Mouse (Mus musculus): Measurements from ENCODE around the gene Rnf39. TPM values are rescaled to one million over a fixed set of nuclear protein-coding genes. Genes with fewer than 3 reads are reported as not detected.

The Rnf39 gene
- total and polyA plus RNA-seq, 3 experiments: 0.18 TPM; not detected in 2

DNA sequence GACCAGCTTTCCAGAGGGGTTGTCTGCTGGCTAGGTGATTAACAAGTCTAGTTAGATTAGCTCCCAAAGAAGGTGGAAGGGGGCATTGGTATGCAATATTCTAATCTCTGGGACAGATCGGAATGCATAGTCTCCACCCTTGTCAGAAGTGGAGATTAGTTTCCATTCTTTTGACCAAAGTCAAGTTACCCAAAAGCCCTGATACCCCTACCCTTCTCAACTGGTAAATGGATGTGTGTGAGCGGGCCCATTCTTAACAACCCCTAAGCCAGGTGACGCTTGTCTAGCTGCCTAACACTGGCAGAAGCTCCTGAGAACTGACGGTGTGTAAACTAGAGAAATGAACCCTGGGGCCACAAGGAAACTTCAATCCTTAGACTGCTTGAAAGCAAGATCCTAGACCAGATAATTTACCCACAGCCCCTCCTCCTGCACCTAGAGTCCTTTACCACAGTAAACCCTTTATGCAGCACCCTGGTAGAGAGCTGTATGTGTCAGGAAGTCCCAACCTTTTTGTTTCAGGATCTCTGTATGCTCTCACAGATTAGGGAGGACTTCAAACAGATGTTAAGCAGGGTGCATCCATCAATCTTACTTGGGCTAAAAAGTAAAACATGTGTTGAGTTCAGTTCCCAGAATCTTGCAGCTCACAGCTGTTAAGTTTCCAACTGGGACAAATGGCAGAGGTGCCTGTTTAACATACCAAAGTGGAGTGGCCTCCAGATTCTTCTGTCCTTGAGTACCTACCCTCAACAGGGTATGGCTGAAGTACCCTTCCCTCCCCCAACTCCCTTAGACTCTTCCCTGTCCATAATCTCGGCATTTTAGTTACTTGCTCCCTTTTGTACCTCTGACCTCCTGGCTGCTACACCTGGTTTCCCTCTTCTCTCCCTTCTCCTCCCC lies 39.8 kb downstream of the Rnf39 start:
- Histone ChIP-seq H3K9ac (ENCODE audit: control insufficient read depth, low read depth, low read length, poor library complexity, severe bottlenecking) (no peak overlapping the region), H3K36me3 (ENCODE audit: control insufficient read depth in 1 of 2, insufficient read depth in 2 of 2, low read length in 2 of 2) (no peaks in the 10 kb centered on the region), H3K79me2 (ENCODE audit: control insufficient read depth, insufficient read depth, low read length, poor library complexity) (no peaks in the 10 kb centered on the region), H3K27ac (ENCODE audit: control insufficient read depth, low read depth, low read length) (no peak overlapping the region), H3K4me1 (ENCODE audit: control insufficient read depth in 1 of 2, insufficient read depth in 2 of 2, low read length in 2 of 2) (no peaks in the 10 kb centered on the region), H3K9me3 (replicated peaks; ENCODE audit: insufficient read depth, low read length) (no peaks in the 10 kb centered on the region), H3K27me3 (ENCODE audit: control insufficient read depth in 1 of 2, insufficient read depth in 2 of 2, low read length in 2 of 2) (peaks cover 6 to 7% of the 10 kb centered on the region in 2 experiments), H3K4me3 (ENCODE audit: control insufficient read depth in 1 of 2, insufficient read depth in 1 of 2, low read depth in 2 of 2, low read length in 2 of 2) (no peak overlapping the region)
- TF ChIP-seq USF1 (IDR thresholded peaks at IDR 0.05; ENCODE audit: low read depth, low read length): no peak
- no peak for TF ChIP-seq HCFC1 (IDR thresholded peaks at IDR 0.05; ENCODE audit: low read depth, low read length)
- TF ChIP-seq MEF2A (IDR thresholded peaks at IDR 0.05; ENCODE audit: extremely low read depth, insufficient replicate concordance, low read depth, low read length, poor library complexity, severe bottlenecking): no peak
- no peak for TF ChIP-seq RAD21 (IDR thresholded peaks at IDR 0.05; ENCODE audit: low read depth, low read length)
- no peak for TF ChIP-seq RCOR1 (IDR thresholded peaks at IDR 0.05; ENCODE audit: low read depth, low read length)
- no peak for TF ChIP-seq MXI1 (IDR thresholded peaks at IDR 0.05; ENCODE audit: low read depth, low read length)
- no peak for TF ChIP-seq KAT2A (conservative IDR thresholded peaks at IDR 0.05; ENCODE audit: low read depth, low read length)
- TF ChIP-seq MAFK (IDR thresholded peaks at IDR 0.05; ENCODE audit: borderline replicate concordance, low read depth, low read length): no peak
- TF ChIP-seq GATA1 (IDR thresholded peaks at IDR 0.05; ENCODE audit: low read depth, low read length): no peak
- no peak for TF ChIP-seq SMC3 (IDR thresholded peaks at IDR 0.05; ENCODE audit: low read depth, low read length)
- TF ChIP-seq ETS1 (IDR thresholded peaks at IDR 0.05; ENCODE audit: low read depth, low read length): no peak
- TF ChIP-seq TBP (IDR thresholded peaks at IDR 0.05; ENCODE audit: low read depth, low read length): no peak
- no peak for TF ChIP-seq ZMIZ1 (IDR thresholded peaks at IDR 0.05; ENCODE audit: low read depth, low read length)
- no peak for TF ChIP-seq CHD2 (IDR thresholded peaks at IDR 0.05; ENCODE audit: low read length)
- TF ChIP-seq SIN3A (IDR thresholded peaks at IDR 0.05; ENCODE audit: low read length): no peak
- no peak for TF ChIP-seq ZKSCAN1 (IDR thresholded peaks at IDR 0.05; ENCODE audit: low read depth, low read length)
- TF ChIP-seq BHLHE40 (IDR thresholded peaks at IDR 0.05; ENCODE audit: borderline replicate concordance, low read depth, low read length): no peak
- no peak for DNase-seq (ENCODE audit: low read depth, low spot score)

DNA sequence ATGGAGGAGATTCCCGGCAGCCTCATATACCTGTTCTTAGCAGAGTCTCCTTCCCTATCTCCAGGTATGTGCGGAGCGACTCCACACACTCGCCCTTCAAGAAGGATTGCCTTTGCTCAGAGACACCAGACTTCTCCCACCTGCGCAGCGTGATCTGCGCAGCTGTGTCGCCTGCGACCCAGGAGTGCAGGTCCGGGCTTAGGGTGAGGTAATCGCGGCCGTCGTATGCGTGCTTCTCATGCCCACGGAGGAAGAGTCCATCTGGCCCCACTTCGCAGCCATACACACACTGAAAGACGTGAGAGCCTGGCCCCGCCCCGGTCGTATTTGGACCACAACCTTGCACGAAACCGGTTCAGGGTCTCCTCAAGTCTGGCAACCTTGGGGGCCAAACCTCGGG lies 45.8 kb downstream of the Rnf39 start:
- H3K27ac ChIP-seq (ENCODE audit: control insufficient read depth, low read depth, low read length): no peak overlapping the region
- H3K79me2 ChIP-seq (ENCODE audit: control insufficient read depth, insufficient read depth, low read length, poor library complexity): no peaks in the 10 kb centered on the region
- H3K27me3 ChIP-seq (ENCODE audit: control insufficient read depth in 1 of 2, insufficient read depth in 2 of 2, low read length in 2 of 2): peaks cover 0 to 3% of the 10 kb centered on the region in 2 experiments; a peak in 2 of 4 replicates
- no peak for DNase-seq (ENCODE audit: low read depth, low spot score)
- TF ChIP-seq MAX (IDR thresholded peaks at IDR 0.05; ENCODE audit: low read length) (no peak), GABPA (IDR thresholded peaks at IDR 0.05; ENCODE audit: low read depth, low read length) (no peak)
- H3K4me3 ChIP-seq (ENCODE audit: control insufficient read depth in 1 of 2, insufficient read depth in 1 of 2, low read depth in 2 of 2, low read length in 2 of 2): no peak overlapping the region
- peaks cover 0 to 11% of the 10 kb centered on the region in 2 experiments; a peak in 2 of 4 replicates for H3K36me3 ChIP-seq (ENCODE audit: control insufficient read depth in 1 of 2, insufficient read depth in 2 of 2, low read length in 2 of 2)
- peaks cover 3 to 6% of the 10 kb centered on the region in 2 experiments; a peak in 2 of 4 replicates for H3K4me1 ChIP-seq (ENCODE audit: control insufficient read depth in 1 of 2, insufficient read depth in 2 of 2, low read length in 2 of 2)
- H3K9ac ChIP-seq (ENCODE audit: control insufficient read depth, low read depth, low read length, poor library complexity, severe bottlenecking): no peak overlapping the region
- no peaks in the 10 kb centered on the region for H3K9me3 ChIP-seq (replicated peaks; ENCODE audit: insufficient read depth, low read length)

Measured in MEL (cell line).